Mouse (Mus musculus): ENCODE results near the gene 4930469K13Rik. TPM values are rescaled to one million over a fixed set of nuclear protein-coding genes. Genes with fewer than 3 reads are reported as not detected.
"Not testable (repeated sequence)": the region's sequence is repeated elsewhere in the genome, so short reads cannot be mapped to it uniquely, and the experiment has no call there.

The 4930469K13Rik gene
- not detected in 2 replicates for polyA plus RNA-seq (2015; fragmentation: Nextera tagmentation; extraction: Ambion mirVana)

- no peaks in the 10 kb centered on the region for H3K27me3 ChIP-seq (replicated peaks)
- no peaks in the 10 kb centered on the region for H3K36me3 ChIP-seq
- no peak within 1 kb of the TSS for H3K4me2 ChIP-seq (replicated peaks)
- no peak within 1 kb of the TSS for H3K9ac ChIP-seq
- no peak within 1 kb of the TSS for H3K4me3 ChIP-seq (replicated peaks)
- 82% methylated on average over 10 of the region's 10 CpGs for WGBS
- H3K27ac ChIP-seq, result no peak within 1 kb of the TSS
- no peaks in the 10 kb centered on the region for H3K4me1 ChIP-seq (replicated peaks)
- no peaks in the 10 kb centered on the region for H3K9me3 ChIP-seq
- no peak for ATAC-seq
Observed at GRCm38 (mm10) chr11:34098422-34098821, at the start of gene 4930469K13Rik. Gene 4930469K13Rik (minus strand): TSS chr11:34098554.

DNA sequence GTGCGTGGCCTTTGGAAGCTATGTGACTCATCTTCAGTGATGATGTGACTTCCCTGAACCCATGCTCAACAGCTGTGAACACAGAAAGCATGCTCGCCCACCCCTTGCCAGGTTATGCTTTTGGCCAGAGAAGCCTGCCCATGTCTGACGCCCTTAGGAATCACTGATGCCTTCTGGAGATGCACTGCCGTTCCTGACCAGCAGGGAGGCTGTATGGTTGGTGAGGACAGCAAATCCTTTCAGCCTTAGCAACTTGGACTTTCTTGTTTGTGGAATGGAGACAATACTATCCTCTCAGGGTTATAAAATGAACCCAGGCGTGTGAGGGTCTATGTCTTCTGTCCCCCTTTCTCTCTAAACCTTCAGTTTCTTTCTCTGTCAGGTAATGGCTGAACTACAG lies 48.6 kb upstream of the 4930469K13Rik start:
- no peaks in the 10 kb centered on the region for H3K4me1 ChIP-seq (replicated peaks)
- H3K27me3 ChIP-seq (replicated peaks), result no peaks in the 10 kb centered on the region
- no peak overlapping the region for H3K27ac ChIP-seq
- no peaks in the 10 kb centered on the region for H3K9me3 ChIP-seq
- no peak overlapping the region for H3K9ac ChIP-seq
- 75% methylated on average over 5 of the region's 5 CpGs for WGBS
- no peak overlapping the region for H3K4me3 ChIP-seq (replicated peaks)
- no peak for ATAC-seq
- H3K36me3 ChIP-seq, result no peaks in the 10 kb centered on the region
- H3K4me2 ChIP-seq (replicated peaks), result no peak overlapping the region

- no peaks in the 10 kb centered on the region for H3K36me3 ChIP-seq
- 77% methylated on average over 4 of the region's 4 CpGs for WGBS
- no peak for ATAC-seq
- H3K4me1 ChIP-seq (replicated peaks), result no peaks in the 10 kb centered on the region
- H3K4me3 ChIP-seq (replicated peaks), result no peak overlapping the region
- H3K27me3 ChIP-seq (replicated peaks), result no peaks in the 10 kb centered on the region
- no peak overlapping the region for H3K27ac ChIP-seq
- no peak overlapping the region for H3K9ac ChIP-seq
- no peak overlapping the region for H3K4me2 ChIP-seq (replicated peaks)
- no peaks in the 10 kb centered on the region for H3K9me3 ChIP-seq
Observed at GRCm38 (mm10) chr11:34144421-34144820, 46.1 kb upstream of the 4930469K13Rik start.

- Histone ChIP-seq H3K9me3 (no peaks in the 10 kb centered on the region), H3K36me3 (no peaks in the 10 kb centered on the region), H3K4me1 (replicated peaks) (no peaks in the 10 kb centered on the region), H3K27me3 (replicated peaks) (no peaks in the 10 kb centered on the region), H3K4me3 (replicated peaks) (no peak overlapping the region), H3K27ac (no peak overlapping the region), H3K9ac (no peak overlapping the region), H3K4me2 (replicated peaks) (no peak overlapping the region)
- ATAC-seq, result no peak
- 78% methylated on average over 5 of the region's 5 CpGs for WGBS
Observed at GRCm38 (mm10) chr11:34143984-34144383, 45.6 kb upstream of the 4930469K13Rik start.

DNA sequence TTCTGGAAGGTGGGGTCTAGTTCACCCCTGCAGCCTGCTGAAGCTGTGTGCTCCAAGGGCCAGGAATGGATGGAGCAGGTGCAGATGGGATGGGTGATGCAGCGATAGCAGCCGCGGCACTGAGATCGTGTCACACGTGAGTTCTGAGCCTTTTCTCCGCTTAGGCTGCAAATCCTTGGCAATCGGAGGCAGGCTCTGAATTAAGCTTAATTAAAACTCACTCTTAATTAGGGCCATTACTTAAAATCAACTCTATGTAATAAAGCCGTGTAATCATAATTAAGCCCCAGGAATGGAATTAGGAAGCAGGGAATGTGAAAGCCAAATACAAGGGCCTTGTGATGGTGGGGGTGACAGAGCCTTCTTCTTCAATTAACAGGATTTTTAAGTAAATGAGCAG lies 40.9 kb upstream of the 4930469K13Rik start:
- 88% methylated on average over 8 of the region's 8 CpGs for WGBS
- no peaks in the 10 kb centered on the region for H3K36me3 ChIP-seq
- no peaks in the 10 kb centered on the region for H3K4me1 ChIP-seq (replicated peaks)
- ATAC-seq, result no peak
- no peak overlapping the region for H3K27ac ChIP-seq
- no peaks in the 10 kb centered on the region for H3K27me3 ChIP-seq (replicated peaks)
- H3K9me3 ChIP-seq, result no peaks in the 10 kb centered on the region
- no peak overlapping the region for H3K9ac ChIP-seq
- H3K4me3 ChIP-seq (replicated peaks), result no peak overlapping the region
- H3K4me2 ChIP-seq (replicated peaks), result no peak overlapping the region

GRCm38 (mm10) chr11:34128412-34128811 lies 30.1 kb upstream of the 4930469K13Rik start:
- H3K9me3 ChIP-seq, result no peaks in the 10 kb centered on the region
- H3K36me3 ChIP-seq, result no peaks in the 10 kb centered on the region
- no peaks in the 10 kb centered on the region for H3K4me1 ChIP-seq (replicated peaks)
- WGBS, result 82% methylated on average over 2 of the region's 2 CpGs
- H3K27ac ChIP-seq, result no peak overlapping the region
- no peak overlapping the region for H3K4me3 ChIP-seq (replicated peaks)
- H3K9ac ChIP-seq, result no peak overlapping the region
- no peak overlapping the region for H3K4me2 ChIP-seq (replicated peaks)
- H3K27me3 ChIP-seq (replicated peaks), result no peaks in the 10 kb centered on the region
- no peak for ATAC-seq

DNA sequence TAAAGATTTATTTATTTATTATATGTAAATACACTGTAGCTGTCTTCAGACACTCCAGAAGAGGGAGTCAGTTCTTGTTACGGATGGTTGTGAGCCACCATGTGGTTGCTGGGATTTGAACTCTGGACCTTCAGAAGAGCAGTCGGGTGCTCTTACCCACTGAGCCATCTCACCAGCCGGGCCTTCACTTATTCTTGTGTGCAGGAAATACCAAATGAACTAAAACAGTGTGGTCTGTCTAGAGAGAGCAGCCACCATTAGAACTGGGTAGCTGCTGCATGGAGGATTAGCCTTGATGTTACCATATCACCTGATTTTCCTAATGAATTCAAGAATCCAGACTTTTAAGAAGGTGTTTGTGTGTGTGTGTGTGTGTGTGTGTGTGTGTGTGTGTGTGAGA lies 27.4 kb upstream of the 4930469K13Rik start:
- H3K9ac ChIP-seq; H3K9me3 ChIP-seq; H3K36me3 ChIP-seq; H3K27ac ChIP-seq; H3K4me3 ChIP-seq (replicated peaks); H3K27me3 ChIP-seq (replicated peaks); H3K4me1 ChIP-seq (replicated peaks); H3K4me2 ChIP-seq (replicated peaks); ATAC-seq: not testable (repeated sequence)
- 73% methylated on average over 3 of the region's 3 CpGs for WGBS

- ATAC-seq, result no peak
- Histone ChIP-seq H3K36me3 (no peaks in the 10 kb centered on the region), H3K4me3 (replicated peaks) (no peak overlapping the region), H3K9me3 (no peaks in the 10 kb centered on the region), H3K4me1 (replicated peaks) (no peaks in the 10 kb centered on the region), H3K27me3 (replicated peaks) (no peaks in the 10 kb centered on the region), H3K27ac (no peak overlapping the region), H3K9ac (no peak overlapping the region), H3K4me2 (replicated peaks) (no peak overlapping the region)
- WGBS, result 55% methylated on average over 7 of the region's 7 CpGs
Observed at GRCm38 (mm10) chr11:34124852-34125251, 26.5 kb upstream of the 4930469K13Rik start.

DNA sequence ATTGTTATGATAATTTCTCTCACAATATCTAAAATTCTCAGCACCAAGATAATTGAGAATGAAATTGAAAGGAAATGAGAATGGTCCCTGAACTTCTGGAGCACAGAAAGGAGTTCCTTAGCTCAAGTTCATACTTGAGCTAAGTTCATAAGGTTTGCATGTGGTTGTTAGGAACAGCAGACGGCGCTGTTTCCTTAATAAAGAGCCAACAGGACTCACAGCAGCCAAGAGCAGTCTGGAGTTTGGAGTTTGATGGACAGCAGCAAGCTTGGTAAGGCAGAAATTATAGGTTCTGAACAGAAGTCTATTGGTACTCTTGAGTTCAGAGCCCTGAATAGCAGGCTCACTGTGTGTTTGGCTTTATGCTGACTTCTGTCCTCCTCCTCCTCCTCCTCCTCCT lies 24.8 kb upstream of the 4930469K13Rik start:
- no peaks in the 10 kb centered on the region for H3K9me3 ChIP-seq
- H3K36me3 ChIP-seq, result no peaks in the 10 kb centered on the region
- H3K27ac ChIP-seq, result no peak overlapping the region
- ATAC-seq, result no peak
- WGBS, result 11% methylated on average over 2 of the region's 2 CpGs
- no peak overlapping the region for H3K9ac ChIP-seq
- H3K4me3 ChIP-seq (replicated peaks), result no peak overlapping the region
- H3K4me1 ChIP-seq (replicated peaks), result no peaks in the 10 kb centered on the region
- no peaks in the 10 kb centered on the region for H3K27me3 ChIP-seq (replicated peaks)
- H3K4me2 ChIP-seq (replicated peaks), result no peak overlapping the region

- Histone ChIP-seq H3K36me3 (no peaks in the 10 kb centered on the region), H3K27ac (no peak overlapping the region), H3K27me3 (replicated peaks) (no peaks in the 10 kb centered on the region), H3K4me2 (replicated peaks) (no peak overlapping the region), H3K4me3 (replicated peaks) (no peak overlapping the region), H3K9me3 (no peaks in the 10 kb centered on the region), H3K9ac (no peak overlapping the region), H3K4me1 (replicated peaks) (no peaks in the 10 kb centered on the region)
- WGBS, result 71% methylated on average over 3 of the region's 3 CpGs
- ATAC-seq, result no peak
Observed at GRCm38 (mm10) chr11:34118319-34118718, 20.0 kb upstream of the 4930469K13Rik start.

DNA sequence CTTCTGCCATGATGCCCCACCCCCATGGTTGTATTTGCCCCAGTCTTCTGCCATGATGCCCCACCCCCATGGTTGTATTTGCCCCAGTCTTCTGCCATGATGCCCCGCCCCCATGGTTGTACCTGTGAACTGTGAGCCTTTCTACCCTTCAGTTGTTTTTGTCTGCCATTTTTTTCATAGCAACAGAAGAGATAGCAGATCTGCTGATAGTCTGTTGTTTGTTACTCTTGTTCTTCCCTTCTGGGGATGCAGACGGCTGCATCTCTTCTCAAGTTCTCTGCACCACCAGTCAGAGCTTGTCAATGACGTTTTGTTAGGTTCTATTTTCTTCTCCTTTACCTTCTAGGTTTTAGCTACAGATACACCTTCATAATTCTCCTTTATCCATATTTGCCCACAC lies 19.2 kb upstream of the 4930469K13Rik start:
- H3K4me2 ChIP-seq (replicated peaks), result no peak overlapping the region
- no peaks in the 10 kb centered on the region for H3K4me1 ChIP-seq (replicated peaks)
- no peaks in the 10 kb centered on the region for H3K9me3 ChIP-seq
- 79% methylated on average over 3 of the region's 3 CpGs for whole genome bisulfite sequencing
- no peak overlapping the region for H3K9ac ChIP-seq
- no peaks in the 10 kb centered on the region for H3K36me3 ChIP-seq
- ATAC-seq, result no peak
- no peaks in the 10 kb centered on the region for H3K27me3 ChIP-seq (replicated peaks)
- H3K27ac ChIP-seq, result no peak overlapping the region
- H3K4me3 ChIP-seq (replicated peaks), result no peak overlapping the region

GRCm38 (mm10) chr11:34116572-34117135 lies 18.3 kb upstream of the 4930469K13Rik start:
- Histone ChIP-seq H3K27me3 (replicated peaks) (no peaks in the 10 kb centered on the region), H3K9me3 (no peaks in the 10 kb centered on the region), H3K4me1 (replicated peaks) (no peaks in the 10 kb centered on the region), H3K4me3 (replicated peaks) (no peak overlapping the region), H3K9ac (no peak overlapping the region), H3K36me3 (no peaks in the 10 kb centered on the region), H3K4me2 (replicated peaks) (no peak overlapping the region), H3K27ac (no peak overlapping the region)
- ATAC-seq, result no peak
- WGBS, result 58% methylated on average over 2 of the region's 2 CpGs

DNA sequence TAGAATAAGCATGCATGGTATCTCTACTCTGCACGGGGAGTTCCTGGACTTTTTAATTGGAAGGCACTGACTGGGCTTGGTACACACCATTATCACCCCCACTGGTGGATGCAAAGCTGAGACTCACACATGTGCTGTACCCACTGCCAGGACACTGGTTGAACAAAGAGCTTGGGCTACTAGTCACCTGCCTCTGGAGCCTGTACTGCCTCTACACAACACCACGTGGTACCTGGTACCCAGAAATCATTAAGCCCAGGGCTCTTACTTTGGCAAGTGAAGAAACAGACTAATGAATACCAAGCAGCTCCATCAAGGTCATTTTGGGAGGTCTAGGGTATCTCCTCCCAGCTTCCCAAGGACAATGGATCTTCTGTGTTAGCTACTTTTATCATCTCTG lies 15.4 kb upstream of the 4930469K13Rik start:
- H3K9me3 ChIP-seq, result no peaks in the 10 kb centered on the region
- no peaks in the 10 kb centered on the region for H3K4me1 ChIP-seq (replicated peaks)
- no peak overlapping the region for H3K4me2 ChIP-seq (replicated peaks)
- H3K9ac ChIP-seq, result no peak overlapping the region
- 45% methylated on average over 2 of the region's 2 CpGs for WGBS
- H3K27me3 ChIP-seq (replicated peaks), result no peaks in the 10 kb centered on the region
- no peaks in the 10 kb centered on the region for H3K36me3 ChIP-seq
- ATAC-seq, result no peak
- H3K27ac ChIP-seq, result no peak overlapping the region
- H3K4me3 ChIP-seq (replicated peaks), result no peak overlapping the region
